Mouse (Mus musculus): ENCODE results near the gene Lgals8. TPM values are rescaled to one million over a fixed set of nuclear protein-coding genes. Genes with fewer than 3 reads are reported as not detected.
"Not testable (repeated sequence)": the region's sequence is repeated elsewhere in the genome, so short reads cannot be mapped to it uniquely, and the experiment has no call there.

Lgals8 gene
- polyA plus RNA-seq, 1 experiment from 2014 or later = 20.8 TPM

GRCm38 (mm10) chr13:12476886-12477285, 12.1 kb upstream of the Lgals8 start:
- 86% methylated on average over 4 of the region's 4 CpGs for WGBS
- DNase-seq = no peak
- Histone ChIP-seq H3K27me3 (ENCODE audit: insufficient read depth, low read length) (no peaks in the 10 kb centered on the region), H3K36me3 (ENCODE audit: insufficient read depth) (no peaks in the 10 kb centered on the region), H3K9me3 (ENCODE audit: low read depth, low read length) (no peaks in the 10 kb centered on the region), H3K27ac (ENCODE audit: low read depth) (no peak overlapping the region), H3K4me2 (no peak overlapping the region), H3K4me1 (ENCODE audit: insufficient read depth) (no peaks in the 10 kb centered on the region), H3K9ac (no peak overlapping the region), H3K4me3 (ENCODE audit: low read depth, low read length) (no peak overlapping the region)
- no peak for TF ChIP-seq CTCF (IDR thresholded peaks at IDR 0.05; ENCODE audit: low read depth)
- ATAC-seq (ENCODE audit: insufficient read depth) = no peak

GRCm38 (mm10) chr13:12475239-12475638, 10.5 kb upstream of the Lgals8 start:
- H3K27me3 ChIP-seq (ENCODE audit: insufficient read depth, low read length) = no peaks in the 10 kb centered on the region
- ATAC-seq (ENCODE audit: insufficient read depth) (peak; percentile 58; the same call in 1 of the 2 replicates), DNase-seq (peak; percentile 31)
- no peak overlapping the region for H3K9ac ChIP-seq
- no peaks in the 10 kb centered on the region for H3K4me1 ChIP-seq (ENCODE audit: insufficient read depth)
- no peak overlapping the region for H3K27ac ChIP-seq (ENCODE audit: low read depth)
- 64% methylated on average over 6 of the region's 6 CpGs for WGBS
- no peak for TF ChIP-seq CTCF (IDR thresholded peaks at IDR 0.05; ENCODE audit: low read depth)
- H3K36me3 ChIP-seq (ENCODE audit: insufficient read depth) = no peaks in the 10 kb centered on the region
- H3K4me2 ChIP-seq = no peak overlapping the region
- H3K4me3 ChIP-seq (ENCODE audit: low read depth, low read length) = no peak overlapping the region
- H3K9me3 ChIP-seq (ENCODE audit: low read depth, low read length) = no peaks in the 10 kb centered on the region

GRCm38 (mm10) chr13:12473724-12474378, 9.1 kb upstream of the Lgals8 start:
- no peaks in the 10 kb centered on the region for H3K4me1 ChIP-seq (ENCODE audit: insufficient read depth)
- H3K4me2 ChIP-seq = no peak overlapping the region
- no peaks in the 10 kb centered on the region for H3K27me3 ChIP-seq (ENCODE audit: insufficient read depth, low read length)
- no peak overlapping the region for H3K4me3 ChIP-seq (ENCODE audit: low read depth, low read length)
- peak; percentile 90 for TF ChIP-seq CTCF (IDR thresholded peaks at IDR 0.05; ENCODE audit: low read depth)
- WGBS = 37% methylated on average over 8 of the region's 8 CpGs
- no peaks in the 10 kb centered on the region for H3K36me3 ChIP-seq (ENCODE audit: insufficient read depth)
- ATAC-seq (ENCODE audit: insufficient read depth) = peak; percentile 74
- DNase-seq = peak; percentile 91
- no peaks in the 10 kb centered on the region for H3K9me3 ChIP-seq (ENCODE audit: low read depth, low read length)
- no peak overlapping the region for H3K9ac ChIP-seq
- H3K27ac ChIP-seq (ENCODE audit: low read depth) = no peak overlapping the region

GRCm38 (mm10) chr13:12468488-12468887, 3.7 kb upstream of the Lgals8 start:
- TF ChIP-seq CTCF (IDR thresholded peaks at IDR 0.05; ENCODE audit: low read depth) = no peak
- Histone ChIP-seq H3K9me3 (ENCODE audit: low read depth, low read length) (no peaks in the 10 kb centered on the region), H3K27me3 (ENCODE audit: insufficient read depth, low read length) (no peaks in the 10 kb centered on the region), H3K4me1 (ENCODE audit: insufficient read depth) (no peaks in the 10 kb centered on the region; the same call in 1 of the 2 replicates), H3K27ac (ENCODE audit: low read depth) (no peak overlapping the region), H3K4me2 (no peak overlapping the region), H3K9ac (no peak overlapping the region), H3K4me3 (ENCODE audit: low read depth, low read length) (no peak overlapping the region), H3K36me3 (ENCODE audit: insufficient read depth) (no peaks in the 10 kb centered on the region)
- 85% methylated on average over 1 of the region's 1 CpGs for WGBS
- DNase-seq (no peak), ATAC-seq (ENCODE audit: insufficient read depth) (no peak)

- not testable (repeated sequence) for H3K4me1 ChIP-seq (ENCODE audit: insufficient read depth); H3K27ac ChIP-seq (ENCODE audit: low read depth); H3K9ac ChIP-seq; H3K9me3 ChIP-seq (ENCODE audit: low read depth, low read length); ATAC-seq (ENCODE audit: insufficient read depth); H3K4me3 ChIP-seq (ENCODE audit: low read depth, low read length); H3K4me2 ChIP-seq; H3K27me3 ChIP-seq (ENCODE audit: insufficient read depth, low read length); H3K36me3 ChIP-seq (ENCODE audit: insufficient read depth); DNase-seq
- WGBS = 81% methylated on average over 6 of the region's 6 CpGs
These were observed 585 bp downstream of the Lgals8 start for GRCm38 (mm10) chr13:12464159-12464558.

- Histone ChIP-seq H3K4me2 (no peak overlapping the region), H3K27ac (ENCODE audit: low read depth) (no peak overlapping the region), H3K9ac (no peak overlapping the region), H3K9me3 (ENCODE audit: low read depth, low read length) (no peaks in the 10 kb centered on the region), H3K4me1 (ENCODE audit: insufficient read depth) (no peaks in the 10 kb centered on the region), H3K4me3 (ENCODE audit: low read depth, low read length) (no peak overlapping the region), H3K27me3 (ENCODE audit: insufficient read depth, low read length) (no peaks in the 10 kb centered on the region), H3K36me3 (ENCODE audit: insufficient read depth) (no peaks in the 10 kb centered on the region)
- ATAC-seq (ENCODE audit: insufficient read depth) (no peak), DNase-seq (no peak)
- WGBS = 64% methylated on average over 4 of the region's 4 CpGs
- TF ChIP-seq CTCF (IDR thresholded peaks at IDR 0.05; ENCODE audit: low read depth) = no peak
These were observed 2.1 kb downstream of the Lgals8 start for GRCm38 (mm10) chr13:12462623-12463022.

GRCm38 (mm10) chr13:12461730-12462119, 3.0 kb downstream of the Lgals8 start:
- no peaks in the 10 kb centered on the region for H3K9me3 ChIP-seq (ENCODE audit: low read depth, low read length)
- peak overlapping the region; percentile 71 for H3K4me2 ChIP-seq
- peak overlapping the region; percentile 76 for H3K9ac ChIP-seq
- DNase-seq = peak; percentile 42
- peak overlapping the region; percentile 74 for H3K4me3 ChIP-seq (ENCODE audit: low read depth, low read length)
- peak; percentile 30; the same call in 1 of the 2 replicates for ATAC-seq (ENCODE audit: insufficient read depth)
- no peak overlapping the region for H3K27ac ChIP-seq (ENCODE audit: low read depth)
- H3K27me3 ChIP-seq (ENCODE audit: insufficient read depth, low read length) = no peaks in the 10 kb centered on the region
- no peaks in the 10 kb centered on the region for H3K36me3 ChIP-seq (ENCODE audit: insufficient read depth)
- TF ChIP-seq CTCF (IDR thresholded peaks at IDR 0.05; ENCODE audit: low read depth) = no peak
- 4% methylated on average over 7 of the region's 7 CpGs for WGBS
- H3K4me1 ChIP-seq (ENCODE audit: insufficient read depth) = no peaks in the 10 kb centered on the region
